Mouse (Mus musculus) frontal cortex, postnatal 25 days (tissue): ENCODE results near the gene Arl5b.

Experiments used
- DNase-seq, 2 experiments: peaks; one replicate each; pipeline ENCODE4 v3.0.0; 2022; ENCODE audit warnings: low spot score in 2 of 2

Gene Arl5b

GRCm38 (mm10) chr2:15049117-15049873, at the start of gene Arl5b:
Gene Arl5b (plus strand): TSS chr2:15049395.
- DNase-seq, result peak; percentile 81 to 91

- no peak for DNase-seq
These were observed 41.7 kb upstream of the Arl5b start for GRCm38 (mm10) chr2:15007531-15007930.

- DNase-seq, result no peak
These were observed 41.1 kb upstream of the Arl5b start for GRCm38 (mm10) chr2:15008072-15008471.

GRCm38 (mm10) chr2:15026817-15027216, 22.4 kb upstream of the Arl5b start:
- DNase-seq, result no peak

- DNase-seq, result no peak
These were observed 21.4 kb upstream of the Arl5b start for GRCm38 (mm10) chr2:15027816-15028215.

- no peak for DNase-seq
These were observed 10.5 kb upstream of the Arl5b start for GRCm38 (mm10) chr2:15038705-15039104.

GRCm38 (mm10) chr2:15040326-15040725, 8.9 kb upstream of the Arl5b start:
- DNase-seq, result peak in 1 of 2 experiments; percentile 6

- no peak for DNase-seq
These were observed 5.3 kb downstream of the Arl5b start for GRCm38 (mm10) chr2:15054496-15054895.

- peak; percentile 88 to 89 for DNase-seq
These were observed 5.9 kb downstream of the Arl5b start, which contains the start of gene Nsun6 for GRCm38 (mm10) chr2:15054945-15055637. Gene Nsun6 (minus strand): TSS chr2:15055069.

- DNase-seq, result no peak
These were observed 6.6 kb downstream of the Arl5b start for GRCm38 (mm10) chr2:15055741-15056151.

GRCm38 (mm10) chr2:15058227-15058626, 9.0 kb downstream of the Arl5b start:
- no peak for DNase-seq

GRCm38 (mm10) chr2:15060856-15061255, 11.7 kb downstream of the Arl5b start:
- DNase-seq, result no peak

- no peak for DNase-seq
These were observed 14.6 kb downstream of the Arl5b start for GRCm38 (mm10) chr2:15063815-15064214.

GRCm38 (mm10) chr2:15064380-15065269, 15.4 kb downstream of the Arl5b start:
- DNase-seq, result no peak

- no peak for DNase-seq
These were observed 16.3 kb downstream of the Arl5b start for GRCm38 (mm10) chr2:15065447-15065846.

GRCm38 (mm10) chr2:15067091-15067490, 17.9 kb downstream of the Arl5b start:
- no peak for DNase-seq

GRCm38 (mm10) chr2:15083702-15084101, 34.5 kb downstream of the Arl5b start:
- no peak for DNase-seq

GRCm38 (mm10) chr2:15087308-15087707, 38.1 kb downstream of the Arl5b start:
- no peak for DNase-seq

- DNase-seq, result no peak
These were observed 47.4 kb downstream of the Arl5b start for GRCm38 (mm10) chr2:15096514-15097090.

- DNase-seq, result no peak
These were observed 55.2 kb downstream of the Arl5b start for GRCm38 (mm10) chr2:15104386-15104785.

GRCm38 (mm10) chr2:15111290-15111689, 62.1 kb downstream of the Arl5b start:
- DNase-seq, result no peak
